Mouse (Mus musculus) spleen, postnatal 10 days (tissue): ENCODE measurements around the gene Adh1.

ENCODE experiments used
- DNase-seq, 2 experiments: peaks; one replicate each; pipeline ENCODE4 v3.0.0; 2021 to 2022; ENCODE audit warnings: low spot score in 2 of 2

The Adh1 gene

GRCm38 (mm10) chr3:138287686-138288085 lies 26.9 kb downstream of the Adh1 start:
- no peak for DNase-seq

- DNase-seq, result no peak
These were observed 29.9 kb downstream of the Adh1 start for GRCm38 (mm10) chr3:138290672-138291071.

- no peak for DNase-seq
These were observed 30.8 kb downstream of the Adh1 start for GRCm38 (mm10) chr3:138291529-138292117.

- no peak for DNase-seq
These were observed 32.6 kb downstream of the Adh1 start for GRCm38 (mm10) chr3:138293298-138293895.

- DNase-seq, result no peak
These were observed 39.3 kb downstream of the Adh1 start for GRCm38 (mm10) chr3:138300130-138300529.

- DNase-seq, result no peak
These were observed 41.9 kb downstream of the Adh1 start for GRCm38 (mm10) chr3:138302676-138303075.

- no peak for DNase-seq
These were observed 43.1 kb downstream of the Adh1 start for GRCm38 (mm10) chr3:138303771-138304488.

- DNase-seq, result no peak
These were observed 43.7 kb downstream of the Adh1 start for GRCm38 (mm10) chr3:138304489-138304871.

GRCm38 (mm10) chr3:138305486-138306289 lies 44.9 kb downstream of the Adh1 start:
- no peak for DNase-seq

GRCm38 (mm10) chr3:138306290-138306683 lies 45.5 kb downstream of the Adh1 start:
- DNase-seq, result no peak

GRCm38 (mm10) chr3:138309910-138310309 lies 49.1 kb downstream of the Adh1 start:
- DNase-seq, result no peak

GRCm38 (mm10) chr3:138311015-138311414 lies 50.2 kb downstream of the Adh1 start:
- no peak for DNase-seq

- DNase-seq, result no peak
These were observed 52.2 kb downstream of the Adh1 start, which contains the start of gene Adh6a for GRCm38 (mm10) chr3:138312965-138313364. Gene Adh6a (plus strand): TSS chr3:138313286.

GRCm38 (mm10) chr3:138316908-138317472 lies 56.2 kb downstream of the Adh1 start:
- DNase-seq, result no peak

- DNase-seq, result no peak
These were observed 64.2 kb downstream of the Adh1 start for GRCm38 (mm10) chr3:138325001-138325400.

GRCm38 (mm10) chr3:138325466-138325865 lies 64.7 kb downstream of the Adh1 start:
- no peak for DNase-seq

- DNase-seq, result no peak
These were observed 73.1 kb downstream of the Adh1 start for GRCm38 (mm10) chr3:138333910-138334309.

- DNase-seq, result no peak
These were observed 73.5 kb downstream of the Adh1 start for GRCm38 (mm10) chr3:138334320-138334719.

GRCm38 (mm10) chr3:138335566-138335965 lies 74.8 kb downstream of the Adh1 start:
- DNase-seq, result no peak

GRCm38 (mm10) chr3:138336104-138336754 lies 75.4 kb downstream of the Adh1 start:
- DNase-seq, result no peak
